Mouse (Mus musculus) megakaryocyte-erythroid progenitor cell, adult 5 weeks (primary cell): ENCODE measurements around the gene Hsp90ab1. TPM values are rescaled to one million over a fixed set of nuclear protein-coding genes. Genes with fewer than 3 reads are reported as not detected.

Experiments used
- polyA plus RNA-seq: library from polyadenylated mRNA; stranded (reverse); fragments of >175 nt; gene quantifications from 2 replicates; pipeline ENCODE4 v1.2.3, GENCODE M21; 2012

Gene Hsp90ab1
- polyA plus RNA-seq = 757 and 930 TPM in 2 replicates

DNA sequence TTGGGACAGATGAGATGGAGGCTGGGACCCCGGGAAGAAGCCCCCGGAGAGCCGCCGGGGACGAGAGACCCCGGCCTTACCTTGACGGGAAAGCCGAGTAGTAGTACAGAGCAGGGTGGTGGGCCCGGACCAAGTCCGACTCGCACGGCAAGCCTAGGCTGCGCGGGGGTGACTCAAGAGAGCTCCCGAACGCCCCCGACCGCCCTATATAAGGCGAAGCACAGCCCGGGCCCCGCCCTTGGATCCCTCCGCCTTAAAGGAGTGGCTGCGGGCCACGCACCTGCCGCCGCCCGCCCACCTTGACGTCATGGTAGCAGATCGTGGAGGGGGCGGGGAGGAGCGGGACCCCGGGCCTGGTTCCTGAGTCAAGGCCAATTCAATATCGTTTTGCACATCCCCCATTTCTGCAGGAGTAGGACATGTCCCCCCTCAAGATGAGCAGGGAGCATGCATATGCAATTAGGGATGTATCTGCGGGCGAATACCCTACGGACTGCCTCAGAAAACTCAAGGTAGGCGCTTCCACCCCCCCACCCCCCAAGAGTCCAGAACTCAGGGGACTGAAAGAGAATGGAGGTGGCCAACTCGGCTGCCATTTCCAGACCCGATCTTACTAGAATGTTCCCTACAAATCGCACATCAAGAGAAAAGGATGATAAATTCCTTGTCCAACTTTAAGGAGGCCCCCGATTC is at the start of gene Hsp90ab1:
Gene Hsp90ab1 (minus strand): TSS at position 185 of the 693 bp plus-strand sequence.

GRCm38 (mm10) chr17:45601877-45602304 is 28.8 kb upstream of the Hsp90ab1 start, which contains the start of gene Mymx:
Gene Mymx, minus strand, starts transcription at chr17:45602102.

DNA sequence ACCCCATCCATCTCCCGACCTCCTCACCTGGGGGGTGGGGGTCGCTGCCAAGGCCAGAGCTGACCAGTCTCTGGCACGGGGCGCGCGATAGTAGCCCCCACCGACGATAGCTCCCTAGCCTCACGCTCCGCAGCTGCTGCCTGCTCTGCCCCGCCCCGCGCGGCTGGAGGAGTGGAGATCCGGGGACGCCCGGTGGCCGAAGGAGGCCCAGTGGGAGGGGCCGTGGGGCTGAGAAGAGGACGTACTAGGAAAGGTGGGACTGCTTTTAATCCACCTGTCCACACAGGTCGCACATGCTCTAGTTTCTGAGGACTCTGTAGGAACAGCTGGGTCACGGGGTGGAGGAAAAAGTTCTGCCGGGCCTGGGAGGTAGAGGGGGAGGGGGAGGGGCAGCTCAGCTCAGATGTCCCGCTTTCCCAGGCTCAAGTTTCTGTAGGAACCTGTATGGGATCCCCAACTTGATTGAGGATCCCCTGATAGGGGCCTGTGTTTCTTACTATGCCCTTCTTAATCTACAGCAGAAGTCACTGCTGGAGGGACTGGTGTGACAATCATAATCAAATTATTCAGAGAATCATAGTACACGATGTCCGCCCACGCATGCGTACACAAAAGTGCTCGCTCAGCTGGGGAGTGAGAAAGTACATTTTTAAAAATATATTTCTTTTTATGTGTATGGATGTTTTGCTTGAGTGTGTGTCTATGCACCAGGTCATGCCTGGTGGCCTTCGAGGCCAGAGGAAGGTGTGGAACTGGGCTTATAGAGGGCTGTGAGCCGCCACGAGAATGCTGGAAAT is 26.6 kb upstream of the Hsp90ab1 start, which contains the start of gene Slc29a1:
Gene Slc29a1 (minus strand): TSS at position 161 of the 797 bp plus-strand sequence.

DNA sequence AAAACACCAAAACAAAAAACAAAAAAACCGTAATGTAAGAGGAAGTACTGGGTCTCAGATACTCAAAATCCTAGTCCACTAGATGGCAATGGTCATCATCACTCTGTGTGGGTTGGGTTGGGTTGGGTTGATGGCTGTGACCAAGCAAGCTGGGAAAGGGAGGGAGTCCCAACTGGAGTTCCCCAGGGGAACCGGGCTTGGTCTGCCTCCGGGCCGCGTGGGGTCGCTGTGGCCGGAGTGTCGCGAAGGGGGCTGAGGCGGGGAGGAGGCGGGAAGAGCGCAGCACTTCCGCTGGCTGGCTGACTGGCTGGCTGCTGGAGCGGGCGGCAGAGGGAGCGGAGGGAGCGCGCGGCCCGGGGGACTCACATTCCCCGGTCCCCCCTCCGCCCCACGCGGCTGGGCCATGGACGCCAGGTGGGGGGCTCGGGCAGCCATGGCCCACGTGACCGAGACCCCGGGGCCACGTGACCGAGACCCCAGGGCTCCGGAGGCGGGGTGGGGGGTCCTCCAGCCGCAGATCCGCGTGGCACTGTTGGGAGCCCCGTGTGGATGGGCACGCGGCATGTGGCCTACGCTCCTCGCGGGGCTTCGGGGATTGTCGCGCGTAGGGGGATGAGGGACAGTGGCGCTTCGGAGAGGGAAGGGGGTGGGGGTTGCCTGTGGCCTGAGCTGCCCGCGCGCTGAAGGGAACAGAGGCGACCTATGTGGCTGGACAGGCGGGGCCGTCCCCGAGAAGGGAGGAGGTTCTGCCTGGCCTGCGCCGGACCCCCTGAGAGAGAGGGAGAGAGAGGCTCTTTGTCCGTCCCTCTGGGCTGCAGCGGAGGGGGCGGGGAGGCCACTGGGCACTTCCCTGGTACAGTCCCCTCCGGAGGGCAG is 9.2 kb downstream of the Hsp90ab1 start, which contains the start of gene Slc35b2:
Gene Slc35b2 (plus strand): TSS at position 220 of the 876 bp plus-strand sequence.

GRCm38 (mm10) chr17:45555452-45556106 is 17.5 kb downstream of the Hsp90ab1 start, which contains the start of gene Nfkbie:
Gene Nfkbie, plus strand, starts transcription at chr17:45555703.

DNA sequence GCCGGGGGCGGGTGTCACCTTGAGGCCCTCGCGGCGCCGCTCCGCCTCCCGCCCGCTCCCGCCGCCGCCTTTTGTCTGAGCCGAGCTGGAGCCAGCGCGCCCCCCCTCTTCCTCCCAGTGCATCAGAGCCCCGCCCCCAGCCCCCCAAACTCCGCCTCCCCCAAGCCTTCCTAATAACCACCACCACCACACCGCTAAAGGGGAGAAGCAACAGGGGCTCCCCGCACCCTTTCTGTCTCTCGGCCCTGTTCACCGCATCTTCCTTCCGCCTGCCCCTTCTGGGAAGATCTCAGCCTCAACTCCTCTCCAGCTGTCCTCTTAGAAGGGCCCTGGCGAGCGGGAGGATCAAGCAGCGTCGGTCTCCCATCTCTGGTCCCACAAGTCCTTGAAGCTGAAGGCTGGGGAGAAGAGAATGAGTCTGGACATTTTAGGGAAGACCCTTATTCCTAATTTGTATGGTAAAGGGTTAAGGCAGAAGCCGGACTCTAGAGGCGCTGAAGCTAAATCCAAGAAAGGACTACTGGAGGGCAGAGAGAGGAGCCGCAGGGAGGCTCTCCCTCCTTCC is 23.4 kb downstream of the Hsp90ab1 start, which contains the start of gene Tmem151b:
Gene Tmem151b (minus strand): TSS at position 61 of the 565 bp plus-strand sequence.

GRCm38 (mm10) chr17:45523263-45523662 is 49.8 kb downstream of the Hsp90ab1 start, which contains the start of gene Tcte1:
Gene Tcte1, plus strand, starts transcription at chr17:45523434.

Other genes starting within 250 kb of the Hsp90ab1 start
- 7.4 and 8.3 TPM in 2 replicates for gene Cdc5l, start 139.5 kb downstream of the Hsp90ab1 start, polyA plus RNA-seq
- 0.03 TPM in 1 of 2 replicates, not detected in the other for gene Spats1, start 97.9 kb downstream of the Hsp90ab1 start, polyA plus RNA-seq
- 39.1 and 48.9 TPM in 2 replicates for gene Aars2, start 66.4 kb downstream of the Hsp90ab1 start, polyA plus RNA-seq
- gene Tcte1, start 49.8 kb downstream of the Hsp90ab1 start, polyA plus RNA-seq = 0.06 TPM in 1 of 2 replicates, not detected in the other
- gene Tmem151b, start 23.6 kb downstream of the Hsp90ab1 start, polyA plus RNA-seq = 0.26 and 0.31 TPM in 2 replicates
- 33.6 and 42.7 TPM in 2 replicates for gene Nfkbie, start 17.6 kb downstream of the Hsp90ab1 start, polyA plus RNA-seq
- 38.8 and 39.1 TPM in 2 replicates for gene Slc35b2, start 9.4 kb downstream of the Hsp90ab1 start, polyA plus RNA-seq
- 165 and 204 TPM in 2 replicates for gene Slc29a1, start 26.3 kb upstream of the Hsp90ab1 start, polyA plus RNA-seq
- gene Mymx, start 28.8 kb upstream of the Hsp90ab1 start, polyA plus RNA-seq = not detected in 2 replicates
- 0.12 and 0.22 TPM in 2 replicates for gene Capn11, start 86.1 kb upstream of the Hsp90ab1 start, polyA plus RNA-seq
- 183 and 201 TPM in 2 replicates for gene Mrpl14, start 113.1 kb upstream of the Hsp90ab1 start, polyA plus RNA-seq
- gene Tmem63b, start 113.6 kb upstream of the Hsp90ab1 start, polyA plus RNA-seq = 15.8 and 22.0 TPM in 2 replicates
- not detected in 2 replicates for gene 1600014C23Rik, start 160.6 kb upstream of the Hsp90ab1 start, polyA plus RNA-seq